Mouse (Mus musculus) cerebellum, adult 2 months (tissue): ENCODE results near the gene Ube4b.

Experiments used
- CTCF ChIP-seq: fragments of 200-500 bp; IDR thresholded peaks from 2 replicates; pipeline ENCODE4 v1.5.1; 2011; ENCODE audit warnings: low read depth, mild to moderate bottlenecking, control low read depth, low read length, moderate library complexity, borderline replicate concordance; ENCODE audit not compliant: insufficient read depth
- POLR2A ChIP-seq: fragments of 200-500 bp; IDR thresholded peaks from 2 replicates; pipeline ENCODE4 v1.6.1; 2011; ENCODE audit warnings: low read length, control low read depth, borderline replicate concordance; ENCODE audit not compliant: insufficient read depth

DNA sequence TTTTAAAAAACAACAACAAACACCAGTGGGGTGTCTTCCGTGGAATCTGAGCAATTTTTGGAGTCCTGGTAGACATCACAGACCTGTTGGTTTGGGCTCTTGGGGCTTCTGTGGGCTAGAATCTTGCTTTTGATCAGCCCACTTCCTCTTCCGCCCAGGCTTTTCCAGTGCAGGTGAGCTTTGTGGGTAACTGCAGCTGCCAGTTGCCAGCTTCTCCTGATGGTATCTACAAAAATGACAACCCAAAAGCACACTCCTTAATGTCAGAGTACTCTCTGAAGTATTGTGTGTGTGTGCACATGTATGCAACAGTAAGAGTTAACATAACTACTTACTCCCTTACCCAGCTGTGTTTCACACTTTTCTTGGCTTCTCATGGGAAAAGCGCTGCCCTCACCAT lies 43.0 kb upstream of the Ube4b start:
- TF ChIP-seq CTCF = no peak
- no peak for TF ChIP-seq POLR2A
